Mouse (Mus musculus): ENCODE data around the gene Scn8a.
A peak's percentile ranks its signal among the peaks of the same experiment; 100 is the strongest.

Gene Scn8a

DNA sequence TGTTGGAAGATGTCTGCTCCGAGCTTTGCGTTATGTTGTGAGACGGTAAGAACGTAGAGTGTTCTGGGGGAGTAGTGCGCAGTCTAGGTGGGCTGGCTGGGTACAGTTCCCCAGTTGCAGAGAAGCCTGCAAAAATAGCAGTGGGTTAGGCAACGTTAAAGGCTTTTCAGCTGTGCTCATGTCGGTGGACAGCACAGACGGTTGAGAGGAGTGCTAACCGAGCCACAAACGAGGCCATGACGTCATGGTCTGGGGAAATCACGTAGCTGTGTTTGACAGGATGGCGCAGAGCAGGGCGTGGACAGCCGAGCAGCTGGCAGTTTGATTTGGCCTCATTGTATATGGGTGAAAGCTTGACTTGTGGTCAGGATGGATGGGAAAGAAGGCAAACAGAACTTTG, 9.4 kb downstream of the Scn8a start:
- DNase-seq (ENCODE audit: low read depth), result no peak

DNA sequence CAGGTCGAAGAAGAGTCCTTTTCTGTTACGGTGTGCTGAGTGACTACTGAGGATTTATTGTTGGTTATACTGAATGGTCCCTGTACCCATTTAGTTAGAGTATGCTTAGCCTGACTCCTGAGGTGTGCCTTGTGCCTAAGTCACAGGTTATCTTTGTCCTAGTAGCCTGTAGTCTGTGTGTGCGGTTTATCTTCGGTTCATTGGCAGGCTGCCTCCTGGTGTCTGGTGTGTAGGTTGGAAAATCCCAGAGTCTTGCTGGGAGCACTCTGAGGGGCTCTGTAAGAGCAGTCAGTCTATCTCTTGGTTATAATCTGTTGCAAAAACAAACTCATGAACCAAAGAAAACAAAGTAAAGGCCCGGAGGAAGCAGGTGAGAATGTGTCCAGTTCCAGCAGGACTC, 11.7 kb downstream of the Scn8a start:
- DNase-seq (ENCODE audit: low read depth), result no peak

DNA sequence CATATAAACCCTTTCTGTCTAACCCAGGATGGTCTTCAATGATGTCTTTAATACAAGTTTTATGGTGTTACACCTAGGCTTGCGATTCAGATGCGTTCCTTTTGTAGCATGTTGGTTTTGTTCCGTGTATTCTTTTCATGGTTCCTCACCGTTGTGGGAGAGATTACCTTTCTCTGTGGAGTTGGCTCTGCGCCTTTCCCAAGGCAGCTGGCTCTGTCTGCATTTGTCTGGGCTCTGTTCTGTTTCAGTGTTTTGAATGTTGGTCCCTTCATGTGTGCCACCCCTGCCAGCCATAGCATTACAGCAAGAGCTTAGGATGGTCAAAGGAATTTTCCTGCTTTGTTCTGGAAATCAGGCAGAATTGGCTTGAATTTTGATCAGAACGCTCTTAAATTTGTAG, 14.8 kb downstream of the Scn8a start:
- no peak for DNase-seq (ENCODE audit: low read depth)

- no peak for DNase-seq (ENCODE audit: low read depth)
Observed at GRCm38 (mm10) chr15:100891962-100892361, 22.3 kb downstream of the Scn8a start.

DNA sequence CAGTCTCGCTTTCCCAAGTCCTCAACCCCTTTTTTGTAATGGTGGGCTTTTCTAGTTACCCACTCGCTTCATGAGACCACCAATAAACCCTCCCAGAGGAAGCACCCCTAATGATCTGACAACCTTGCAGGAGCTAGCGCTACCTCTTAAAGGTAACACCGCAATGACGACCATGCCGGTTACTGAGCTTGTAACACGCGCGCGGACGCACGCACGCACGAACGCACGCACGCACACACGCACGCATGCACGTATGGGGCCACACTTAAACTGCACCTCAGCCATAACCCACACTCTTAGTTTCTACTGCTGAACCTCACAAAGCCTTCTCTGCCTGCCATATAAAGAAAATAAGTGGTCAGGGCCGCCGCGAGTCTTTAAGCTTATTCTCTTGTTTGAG, 26.8 kb downstream of the Scn8a start:
- no peak for DNase-seq (ENCODE audit: low read depth)

DNA sequence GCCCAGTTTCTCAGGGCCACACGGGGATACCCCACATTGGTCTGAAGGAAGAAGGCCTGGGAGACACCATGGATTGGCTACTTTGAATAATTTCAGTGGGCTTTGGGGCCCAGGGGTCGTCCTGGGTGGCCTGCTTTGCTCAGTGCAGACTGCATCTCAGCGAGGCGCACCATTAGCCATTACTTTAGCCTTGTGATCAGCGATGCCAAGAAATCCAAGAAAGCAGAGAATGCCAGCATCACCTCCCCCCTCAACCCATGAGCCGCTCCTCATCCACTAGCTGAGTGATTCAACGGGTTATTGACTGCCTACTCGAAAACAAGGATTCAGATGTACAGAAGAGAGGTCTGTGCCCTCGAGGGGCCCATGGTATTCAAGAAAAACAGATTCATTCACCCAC, 34.2 kb downstream of the Scn8a start:
- DNase-seq (ENCODE audit: low read depth), result no peak

- peak; percentile 83 for DNase-seq (ENCODE audit: low read depth)
Observed at GRCm38 (mm10) chr15:100905006-100905405, 35.3 kb downstream of the Scn8a start.

GRCm38 (mm10) chr15:100905751-100906150, 36.1 kb downstream of the Scn8a start:
- DNase-seq (ENCODE audit: low read depth), result no peak

DNA sequence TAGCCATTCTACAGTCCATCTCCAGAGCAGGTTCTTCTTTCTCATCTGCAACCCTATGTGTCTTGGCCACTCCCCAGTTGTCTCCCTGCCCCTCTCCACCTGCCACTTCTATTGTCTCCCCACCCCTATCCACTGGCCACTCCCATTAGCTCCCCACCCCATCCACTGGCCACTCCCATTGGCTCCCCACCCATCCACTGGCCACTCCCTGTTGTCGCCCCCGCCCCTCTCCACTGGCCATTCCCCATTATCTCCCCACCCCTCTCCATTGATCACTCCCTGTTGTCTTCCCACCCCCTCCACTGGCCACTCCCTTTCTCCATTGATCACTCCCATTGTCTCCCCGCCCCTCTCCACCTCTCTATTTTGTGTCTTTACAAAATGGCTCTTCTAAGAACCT, 39.2 kb downstream of the Scn8a start:
- no peak for DNase-seq (ENCODE audit: low read depth)

GRCm38 (mm10) chr15:100909734-100910163, 40.1 kb downstream of the Scn8a start:
- no peak for DNase-seq (ENCODE audit: low read depth)

DNA sequence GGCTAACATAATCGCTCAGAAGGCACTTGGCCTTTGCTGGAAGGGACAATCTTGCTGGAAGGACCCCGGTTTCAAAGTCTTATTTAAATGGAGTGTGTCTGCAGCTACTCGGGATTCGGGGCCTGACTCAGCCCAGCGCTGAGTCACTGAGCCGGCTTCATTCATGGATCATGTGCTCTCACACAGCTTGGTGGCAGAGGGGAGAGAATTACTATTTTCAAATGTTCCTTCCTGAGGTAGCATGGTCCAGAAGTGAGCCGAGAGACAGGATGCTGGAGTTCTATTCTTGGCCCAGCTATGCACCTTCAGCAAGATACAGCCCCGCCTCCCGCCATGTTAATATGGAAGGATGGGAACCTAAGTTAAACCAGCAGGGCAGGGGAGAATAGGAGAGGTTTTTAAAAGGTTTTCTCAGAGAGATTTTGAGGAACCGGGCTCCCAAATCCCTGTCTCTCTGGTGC, 40.8 kb downstream of the Scn8a start:
- DNase-seq (ENCODE audit: low read depth), result no peak

GRCm38 (mm10) chr15:100912676-100913266, 43.1 kb downstream of the Scn8a start:
- DNase-seq (ENCODE audit: low read depth), result peak; percentile 37

- peak; percentile 28 for DNase-seq (ENCODE audit: low read depth)
Observed at GRCm38 (mm10) chr15:100914734-100915242, 45.1 kb downstream of the Scn8a start.

DNA sequence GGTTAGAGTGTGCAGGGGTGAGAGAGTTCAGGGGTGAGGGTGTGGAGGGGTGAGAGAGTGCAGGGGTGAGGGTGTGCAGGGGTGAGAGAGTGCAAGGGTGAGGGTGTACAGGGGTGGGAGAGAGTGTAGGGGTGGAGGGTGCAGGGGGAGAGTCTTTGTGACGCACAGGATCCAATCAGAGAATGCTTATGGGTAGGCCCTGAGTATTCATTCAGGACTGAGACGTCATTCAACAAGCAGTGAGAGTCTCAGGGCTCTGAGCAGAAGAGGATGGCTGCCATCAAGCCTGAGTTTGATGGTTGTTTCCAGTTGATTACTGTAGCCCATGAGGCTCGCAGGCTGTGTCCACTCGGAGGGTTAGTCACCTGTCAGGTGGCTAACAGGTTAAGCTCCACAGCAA, 48.4 kb downstream of the Scn8a start:
- DNase-seq (ENCODE audit: low read depth), result no peak

DNA sequence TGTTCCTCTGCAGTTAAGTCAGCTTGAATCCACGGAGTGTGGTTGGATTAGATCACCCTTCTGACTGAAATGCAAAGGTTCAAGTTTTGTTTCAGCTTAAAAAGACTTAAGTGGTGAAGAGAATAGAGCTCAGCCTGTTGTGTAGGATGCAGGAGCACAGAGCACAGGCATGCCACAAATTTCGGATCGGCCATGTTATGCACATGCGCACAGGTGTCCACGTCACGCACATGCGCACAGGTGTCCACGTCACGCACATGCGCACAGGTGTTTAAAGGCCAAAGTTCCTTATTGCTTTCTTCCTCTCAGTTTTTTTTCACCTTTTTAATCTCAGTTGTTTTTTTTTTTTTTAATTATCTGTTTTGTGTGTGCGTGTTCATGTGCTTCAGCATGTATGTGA, 52.6 kb downstream of the Scn8a start:
- DNase-seq (ENCODE audit: low read depth), result no peak

- no peak for DNase-seq (ENCODE audit: low read depth)
Observed at GRCm38 (mm10) chr15:100923476-100923875, 53.8 kb downstream of the Scn8a start.

GRCm38 (mm10) chr15:100924941-100925340, 55.3 kb downstream of the Scn8a start:
- DNase-seq (ENCODE audit: low read depth), result no peak

DNA sequence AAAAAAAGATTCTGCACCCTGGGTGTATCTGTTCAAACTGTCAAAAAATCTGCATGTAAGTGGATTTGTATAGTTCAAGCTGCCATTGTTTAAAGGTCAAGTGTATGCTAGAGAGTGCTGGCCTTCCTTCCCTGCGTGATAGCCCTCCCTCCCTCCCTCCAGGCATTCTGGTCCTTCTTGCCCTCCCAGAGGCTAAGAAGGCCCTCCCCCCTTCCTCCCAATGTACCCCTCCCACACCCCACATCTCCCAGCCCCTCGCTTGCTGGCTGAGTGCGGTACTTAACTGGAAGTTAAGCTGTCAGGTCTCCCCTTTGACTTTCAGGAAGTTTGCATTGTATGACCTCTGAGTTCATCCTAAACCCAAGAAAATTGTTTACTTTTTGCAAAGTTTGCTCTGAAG, 60.8 kb downstream of the Scn8a start:
- DNase-seq (ENCODE audit: low read depth), result no peak

GRCm38 (mm10) chr15:100936176-100936575, 66.5 kb downstream of the Scn8a start:
- no peak for DNase-seq (ENCODE audit: low read depth)

DNA sequence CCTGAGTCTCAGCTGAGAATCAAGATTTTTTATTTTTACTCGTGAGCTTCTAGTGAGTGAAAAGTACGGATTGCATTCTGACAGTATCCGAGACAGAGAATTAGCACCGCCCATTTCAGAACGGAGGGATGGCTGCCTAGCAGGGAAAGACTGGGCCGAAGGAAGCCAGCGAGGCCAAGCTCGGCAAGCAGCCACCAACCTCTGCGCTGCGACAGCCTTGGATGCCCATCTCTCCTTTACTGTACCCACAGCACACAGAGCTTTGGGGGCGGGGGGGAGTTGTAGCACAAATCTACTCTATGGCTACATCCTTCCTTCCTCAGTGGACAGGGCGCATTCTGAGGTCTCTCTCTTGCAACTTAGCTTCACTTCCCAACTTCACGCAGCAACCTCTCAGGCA, 78.7 kb downstream of the Scn8a start:
- DNase-seq (ENCODE audit: low read depth), result no peak

DNA sequence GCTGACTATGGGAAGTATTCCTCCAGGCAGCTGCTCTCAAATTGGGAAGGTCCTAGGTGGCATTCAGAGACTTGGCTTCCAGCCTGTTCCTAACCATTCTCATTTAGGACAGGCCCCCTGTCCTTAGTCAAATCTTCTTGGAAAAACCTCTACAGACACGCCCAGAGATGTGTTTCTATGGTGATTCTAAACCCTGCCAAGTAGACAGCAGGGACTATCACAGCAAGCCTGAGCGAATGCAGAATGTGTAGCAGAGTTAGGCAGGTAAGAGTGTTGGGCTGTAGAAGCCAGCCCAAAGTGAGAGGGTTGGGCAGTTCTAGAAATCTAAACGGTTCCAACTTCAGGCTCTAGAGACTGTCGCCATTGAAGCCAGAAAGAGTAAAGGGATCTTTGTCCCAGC, 79.5 kb downstream of the Scn8a start:
- no peak for DNase-seq (ENCODE audit: low read depth)

GRCm38 (mm10) chr15:100951491-100951890, 81.8 kb downstream of the Scn8a start:
- DNase-seq (ENCODE audit: low read depth), result no peak

DNA sequence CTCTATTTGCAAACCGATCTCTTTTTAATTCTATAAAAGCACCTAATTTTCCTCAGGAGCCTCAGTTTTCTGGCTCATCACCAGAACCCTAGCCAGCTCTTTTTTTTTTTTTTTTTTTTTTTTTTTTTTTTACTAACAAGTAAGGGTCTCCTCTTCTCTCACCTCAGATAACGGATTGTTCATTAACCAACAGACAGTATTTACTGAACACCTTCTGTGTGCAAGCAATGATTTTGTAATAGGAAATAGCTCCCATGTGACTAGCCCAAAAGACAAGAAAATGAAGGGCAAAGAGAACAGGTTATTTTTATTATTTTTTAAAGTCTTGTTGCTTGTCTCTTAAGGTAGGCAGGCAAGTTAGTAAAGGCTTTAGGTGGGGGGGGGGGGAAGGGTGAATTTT, 82.6 kb downstream of the Scn8a start:
- DNase-seq (ENCODE audit: low read depth), result no peak

DNA sequence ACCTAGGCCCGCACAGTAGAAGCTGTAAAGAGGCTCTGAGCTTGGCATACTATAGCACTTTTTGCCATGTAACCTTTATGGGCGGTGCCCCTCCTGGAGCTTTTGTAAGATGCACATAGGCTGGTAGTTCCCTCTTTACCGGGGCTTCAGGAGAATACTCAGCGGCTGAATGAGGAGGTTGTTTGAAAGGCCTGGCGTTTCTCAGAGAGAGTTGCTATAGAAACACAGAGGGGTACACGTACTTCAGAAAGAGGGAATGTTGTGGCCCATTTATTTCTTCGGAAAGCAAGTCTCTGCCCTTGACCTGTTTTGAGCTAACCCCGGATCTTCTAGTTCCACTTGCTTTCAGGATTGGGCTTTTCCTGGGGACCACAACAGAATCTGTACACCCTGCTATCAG, 83.2 kb downstream of the Scn8a start:
- DNase-seq (ENCODE audit: low read depth), result no peak
